In the genomic region with DNA sequence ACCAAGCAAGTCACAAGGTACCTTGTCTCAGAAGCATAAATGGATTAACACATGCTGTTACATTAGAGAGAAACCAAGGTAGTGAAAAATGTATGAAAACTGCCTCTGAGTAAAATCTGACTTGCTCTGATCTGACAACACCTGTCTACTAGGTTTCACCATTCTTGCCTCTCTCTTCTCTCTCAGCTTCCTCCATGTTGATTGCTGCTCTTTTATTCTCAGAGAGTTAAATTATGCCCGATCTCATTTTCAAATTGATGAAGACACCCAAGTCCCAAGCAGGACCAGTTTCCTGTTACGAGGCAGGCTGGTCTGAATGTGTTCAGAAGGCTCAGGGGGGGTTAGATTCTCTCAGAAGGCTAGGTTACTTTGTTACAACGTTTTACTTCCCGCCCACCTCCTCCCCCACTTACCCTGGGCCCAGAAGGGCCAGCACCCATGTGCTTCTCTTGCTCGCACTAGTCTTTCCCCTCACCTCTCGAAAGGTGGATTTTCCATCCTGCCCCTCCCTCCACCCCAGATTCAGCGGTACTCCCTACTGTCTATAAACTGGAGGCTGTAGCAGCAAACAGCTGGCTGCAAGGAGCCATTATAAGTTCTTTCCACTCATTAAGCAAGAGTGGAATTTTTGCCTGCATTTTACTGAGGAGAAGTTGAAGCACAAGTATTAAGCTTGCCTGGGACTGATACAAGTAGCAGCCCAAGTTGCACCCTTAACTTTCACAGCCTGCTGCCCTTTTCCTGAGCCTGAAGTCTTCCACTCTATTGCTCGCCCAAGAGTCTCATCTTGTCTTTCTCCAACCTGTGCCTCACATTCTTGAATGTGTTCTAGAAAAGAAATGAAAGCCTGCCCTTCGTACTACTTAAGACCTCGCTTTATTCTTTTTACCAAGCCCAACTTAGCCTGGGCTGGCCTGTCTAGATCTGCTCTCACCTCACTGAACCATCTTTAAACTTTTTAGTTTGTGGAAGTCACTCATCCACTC, we compare ENCODE assay signal across 8 mouse cellular contexts. TPM values are rescaled to one million over a fixed set of nuclear protein-coding genes. Genes with fewer than 3 reads are reported as not detected.
DNase-seq lines count a peak whose midpoint lies in the region; ATAC-seq lines count a peak whose summit lies in the region.

No protein-coding gene starts in this region.

- intact Hi-C loops in left cerebral cortex, postnatal 14 days (cut with DNase I), result loop anchor here (5.0 kb wide), 1 partner anchor 88 kb away; the partner anchor contains the start of gene Acbd3

- H3K27ac ChIP-seq in heart, embryonic 14.5 days (replicated peaks in 1 of 2; ENCODE audit: control insufficient read depth in 1 of 2, insufficient read depth in 1 of 2, low read depth in 2 of 2, low read length in 2 of 2), result peak overlapping the region; percentile 79 to 94; a peak in 3 of 4 replicates
- peak overlapping the region; percentile 91 for H3K27ac ChIP-seq in limb, embryonic 15.5 days

- 0 out of 2 replicates have a peak, but pooled peaks cover 5% of the 10 kb centered on the region for H3K36me3 ChIP-seq in heart, embryonic 14.5 days (ENCODE audit: control insufficient read depth, insufficient read depth, low read length)
- no peaks in the 10 kb centered on the region for H3K36me3 ChIP-seq in limb, embryonic 15.5 days

- peak; percentile 21 to 23 for DNase-seq in spleen, postnatal 10 days (ENCODE audit: low spot score in 2 of 2)
- DNase-seq in spleen, postnatal 4 days (ENCODE audit: low spot score in 2 of 2), result no peak
- peak; percentile 80 for DNase-seq in testis, postnatal 14 days (ENCODE audit: low spot score)
- no peak for DNase-seq in left cerebral cortex, postnatal 14 days (ENCODE audit: low spot score in 2 of 2)
- DNase-seq in right cerebral cortex, postnatal 36 days (ENCODE audit: low spot score in 2 of 2), result no peak
- no peak for DNase-seq in right cerebral cortex, postnatal 10 days (ENCODE audit: low spot score in 2 of 2)

- H3K9me3 ChIP-seq in heart, embryonic 14.5 days (ENCODE audit: control insufficient read depth, low read length), result no peaks in the 10 kb centered on the region
- no peaks in the 10 kb centered on the region for H3K9me3 ChIP-seq in limb, embryonic 15.5 days

- peak overlapping the region; percentile 88 for H3K4me2 ChIP-seq in heart, embryonic 14.5 days (ENCODE audit: low read length)
- peak overlapping the region; percentile 82 for H3K4me2 ChIP-seq in limb, embryonic 15.5 days

- H3K27me3 ChIP-seq in heart, embryonic 14.5 days (ENCODE audit: control insufficient read depth, insufficient read depth, low read length), result no peaks in the 10 kb centered on the region
- no peaks in the 10 kb centered on the region for H3K27me3 ChIP-seq in limb, embryonic 15.5 days

- H3K4me3 ChIP-seq in heart, embryonic 14.5 days (ENCODE audit: control insufficient read depth in 1 of 2, insufficient read depth in 1 of 2, low read depth in 1 of 2, low read length in 2 of 2), result peak overlapping the region; percentile 99
- H3K4me3 ChIP-seq in limb, embryonic 15.5 days, result peak overlapping the region; percentile 95

- H3K4me1 ChIP-seq in heart, embryonic 14.5 days (ENCODE audit: control insufficient read depth in 2 of 2, insufficient read depth in 2 of 2, low read length in 2 of 2), result peaks cover 5 to 20% of the 10 kb centered on the region in 2 experiments
- peaks cover 21% of the 10 kb centered on the region for H3K4me1 ChIP-seq in limb, embryonic 15.5 days

- WGBS in heart, embryonic 14.5 days, result 63% methylated on average over 10 of the region's 10 CpGs
- 29% methylated on average over 10 of the region's 10 CpGs for WGBS in limb, embryonic 15.5 days

- peak overlapping the region; percentile 97 for H3K9ac ChIP-seq in heart, embryonic 14.5 days (ENCODE audit: low read length)
- 0 out of 2 replicates have a peak overlapping the region, but pooled peaks have one; percentile 18 for H3K9ac ChIP-seq in limb, embryonic 15.5 days

- no peak for ATAC-seq in heart, embryonic 14.5 days (ENCODE audit: insufficient number of reproducible peaks, insufficient read depth, low FRiP score, low read depth)
- 0 out of 2 replicates have a peak, but pooled peaks have one; percentile 6 for ATAC-seq in limb, embryonic 15.5 days (ENCODE audit: insufficient number of reproducible peaks, low FRiP score, low TSS enrichment, low read depth)

RNA-seq across cellular contexts. Expression of gene Lin9, which starts 1.2 kb away (rescaled TPM):
- 13.8 and 15.1 TPM in 2 replicates for polyA plus RNA-seq in heart, embryonic 14.5 days (2014; fragmentation: Nextera tagmentation; extraction: Ambion mirVana)
- 14.4 and 15.3 TPM in 2 replicates for polyA plus RNA-seq in limb, embryonic 15.5 days (2015; fragmentation: Nextera tagmentation; extraction: Ambion mirVana)
- 1 to 10 TPM; 3.3 to 3.7 TPM for total RNA-seq in left cerebral cortex, postnatal 14 days (2021)

RNA-seq across cellular contexts. Expression of gene Mixl1, which starts 57.1 kb away (rescaled TPM):
- 0.14 TPM in 1 of 2 replicates, not detected in the other for polyA plus RNA-seq in heart, embryonic 14.5 days (2014; fragmentation: Nextera tagmentation; extraction: Ambion mirVana)
- 0.17 and 0.22 TPM in 2 replicates for polyA plus RNA-seq in limb, embryonic 15.5 days (2015; fragmentation: Nextera tagmentation; extraction: Ambion mirVana)
- not detected for total RNA-seq in left cerebral cortex, postnatal 14 days (2021)

Comparison
In these comparisons a context has a peak if more than half of its experiments do, and no peak if none do; other contexts are left out.
1. DNase-seq: peak in spleen, postnatal 10 days (2 of 2) and testis, postnatal 14 days (single experiment); none in spleen, postnatal 4 days (0 of 2), left cerebral cortex, postnatal 14 days (0 of 2), right cerebral cortex, postnatal 36 days (0 of 2) and right cerebral cortex, postnatal 10 days (0 of 2).